In genomic region chr7:30421890-30422435, GRCm38 (mm10) we compare ENCODE assay signal across 8 mouse cellular contexts. TPM values are rescaled to one million over a fixed set of nuclear protein-coding genes. Genes with fewer than 3 reads are reported as not detected.
DNase-seq lines count a peak whose midpoint lies in the region; ATAC-seq lines count a peak whose summit lies in the region.

No protein-coding gene starts in this region.

- H3K4me1 ChIP-seq in intestine, embryonic 16.5 days (ENCODE audit: control insufficient read depth, insufficient read depth, low read length): peaks cover 9% of the 10 kb centered on the region; the same call in 1 of the 2 replicates

- peak; percentile 84 for ATAC-seq in intestine, embryonic 16.5 days

- H3K27ac ChIP-seq in intestine, embryonic 16.5 days (ENCODE audit: low read length): peak overlapping the region; percentile 54

- H3K9ac ChIP-seq in intestine, embryonic 16.5 days (ENCODE audit: low read depth, low read length): peak overlapping the region; percentile 59

- intact Hi-C loops in left cerebral cortex, postnatal 25 days (cut with DNase I): loop anchor here (2.0 kb wide), 1 partner anchor 49 kb away; no protein-coding TSS in a partner anchor

- WGBS in intestine, embryonic 16.5 days: under 1% methylated on average over 45 of the region's 45 CpGs

- DNase-seq in adrenal gland, postnatal 10 days: peak; percentile 91
- peak; percentile 80 for DNase-seq in embryo, embryonic 11.5 days (ENCODE audit: low read depth, low spot score)
- DNase-seq in gastrocnemius, postnatal 4 days (ENCODE audit: low spot score in 2 of 2): peak; percentile 43 to 73
- DNase-seq in left cerebral cortex, postnatal 25 days (ENCODE audit: low spot score in 2 of 2): peak; percentile 97
- DNase-seq in mesoderm, embryonic 11.5 days (ENCODE audit: low read depth, low spot score): peak; percentile 90
- DNase-seq in right cerebral cortex, postnatal 25 days: peak; percentile 96
- peak; percentile 78 for DNase-seq in yolk sac, embryonic 10.5 days (ENCODE audit: low spot score)

- peaks cover 6% of the 10 kb centered on the region for H3K36me3 ChIP-seq in intestine, embryonic 16.5 days (ENCODE audit: control insufficient read depth, insufficient read depth, low read length)

- peak overlapping the region; percentile 63 for H3K4me3 ChIP-seq in intestine, embryonic 16.5 days (ENCODE audit: low read length)

- H3K27me3 ChIP-seq in intestine, embryonic 16.5 days (replicated peaks; ENCODE audit: control insufficient read depth, insufficient read depth, low read length): no peaks in the 10 kb centered on the region

- H3K9me3 ChIP-seq in intestine, embryonic 16.5 days (ENCODE audit: control insufficient read depth, low read length): no peaks in the 10 kb centered on the region

- peak overlapping the region; percentile 90 for H3K4me2 ChIP-seq in intestine, embryonic 16.5 days (ENCODE audit: low read depth, low read length)

RNA-seq across cellular contexts. Expression of gene Nfkbid, which starts 0.4 kb away (rescaled TPM):
- 1 to 10 TPM; 2.3 to 2.4 TPM for total RNA-seq in adrenal gland, postnatal 10 days (2021)
- total RNA-seq in gastrocnemius, postnatal 4 days (2021): under 1 TPM; 0.56 to 0.67 TPM
- 2.6 TPM in 2 replicates for polyA plus RNA-seq in intestine, embryonic 16.5 days (2015; fragmentation: Nextera tagmentation; extraction: Ambion mirVana)
- total RNA-seq in left cerebral cortex, postnatal 25 days (2021): 1 to 10 TPM; 2.6 to 2.7 TPM

RNA-seq across cellular contexts. Expression of gene Hcst, which starts 2.3 kb away (rescaled TPM):
- total RNA-seq in adrenal gland, postnatal 10 days (2021): 1 to 10 TPM; 3.7 to 4.9 TPM
- under 1 TPM in 1 of 2 experiments, not detected in 1; 0.74 TPM for total RNA-seq in gastrocnemius, postnatal 4 days (2021)
- polyA plus RNA-seq in intestine, embryonic 16.5 days (2015; fragmentation: Nextera tagmentation; extraction: Ambion mirVana): 2.4 and 3.1 TPM in 2 replicates
- 1 to 10 TPM in 1 of 2 experiments, not detected in 1; 1.2 TPM for total RNA-seq in left cerebral cortex, postnatal 25 days (2021)

RNA-seq across cellular contexts. Expression of gene Tyrobp, which starts 8.4 kb away (rescaled TPM):
- total RNA-seq in adrenal gland, postnatal 10 days (2021): 10 to 100 TPM; 25.8 to 29.1 TPM
- 10 to 100 TPM; 24.9 to 33.3 TPM for total RNA-seq in gastrocnemius, postnatal 4 days (2021)
- 55.2 and 59.9 TPM in 2 replicates for polyA plus RNA-seq in intestine, embryonic 16.5 days (2015; fragmentation: Nextera tagmentation; extraction: Ambion mirVana)
- 10 to 100 TPM; 28.7 to 29.8 TPM for total RNA-seq in left cerebral cortex, postnatal 25 days (2021)

RNA-seq across cellular contexts. Expression of gene Aplp1, which starts 23.4 kb away (rescaled TPM):
- 10 to 100 TPM; 26.1 to 34.3 TPM for total RNA-seq in adrenal gland, postnatal 10 days (2021)
- total RNA-seq in gastrocnemius, postnatal 4 days (2021): 1 to 10 TPM; 3.5 to 4.2 TPM
- 32.4 and 33.3 TPM in 2 replicates for polyA plus RNA-seq in intestine, embryonic 16.5 days (2015; fragmentation: Nextera tagmentation; extraction: Ambion mirVana)
- total RNA-seq in left cerebral cortex, postnatal 25 days (2021): 1,000 to 10,000 TPM; 1,270 to 1,289 TPM

RNA-seq across cellular contexts. Expression of gene Kirrel2, which starts 35.5 kb away (rescaled TPM):
- not detected for total RNA-seq in adrenal gland, postnatal 10 days (2021)
- total RNA-seq in gastrocnemius, postnatal 4 days (2021): under 1 TPM; 0.39 to 0.93 TPM
- 1.0 and 1.1 TPM in 2 replicates for polyA plus RNA-seq in intestine, embryonic 16.5 days (2015; fragmentation: Nextera tagmentation; extraction: Ambion mirVana)
- 10 to 100 TPM; 11.4 to 11.7 TPM for total RNA-seq in left cerebral cortex, postnatal 25 days (2021)

Comparison
In these comparisons a context has a peak if more than half of its experiments do, and no peak if none do; other contexts are left out.
1. Peak in every context shown above with its lines: DNase-seq, ATAC-seq, H3K4me3 ChIP-seq and H3K27ac ChIP-seq.